Mouse (Mus musculus) cortical plate, adult 2 months (tissue): ENCODE results near the gene Trim39. TPM values are rescaled to one million over a fixed set of nuclear protein-coding genes. Genes with fewer than 3 reads are reported as not detected.
A peak's percentile ranks its signal among the peaks of the same experiment; 100 is the strongest.
"Not testable (repeated sequence)": the region's sequence is repeated elsewhere in the genome, so short reads cannot be mapped to it uniquely, and the experiment has no call there.

Experiments used
- H3K27ac ChIP-seq: fragments of 200-500 bp; 2 replicates; pipeline ENCODE4 v1.5.1; 2012; ENCODE audit warnings: low read length, control low read depth, inconsistent platforms; ENCODE audit not compliant: insufficient read depth
- H3K4me1 ChIP-seq: fragments of 200-500 bp; 2 replicates; pipeline ENCODE4 v1.6.1; 2011; ENCODE audit warnings: low read length; ENCODE audit not compliant: control insufficient read depth, insufficient read depth
- H3K4me3 ChIP-seq: fragments of 200-500 bp; 2 replicates; pipeline ENCODE4 v1.5.1; 2011; ENCODE audit warnings: mild to moderate bottlenecking, low read length, control low read depth; ENCODE audit not compliant: insufficient read depth
- CTCF ChIP-seq: fragments of 200-500 bp; IDR thresholded peaks from 2 replicates; pipeline ENCODE4 v1.5.1; 2011; ENCODE audit warnings: mild to moderate bottlenecking, control low read depth, low read length; ENCODE audit not compliant: insufficient read depth; ENCODE audit errors: extremely low read depth
- POLR2A ChIP-seq: fragments of 200-500 bp; IDR thresholded peaks from 2 replicates; pipeline ENCODE4 v1.6.1; 2011; ENCODE audit warnings: mild to moderate bottlenecking, low read length, control low read depth; ENCODE audit not compliant: insufficient read depth; ENCODE audit errors: extremely low read depth
- polyA plus RNA-seq: library from polyadenylated mRNA; depleted of rRNA; stranded (reverse); fragments of >200 nt; gene quantifications from 2 replicates; pipeline ENCODE4 v1.2.3, GENCODE M21; 2012; rRNA removed

Gene Trim39
- polyA plus RNA-seq: 30.6 and 34.9 TPM in 2 replicates

DNA sequence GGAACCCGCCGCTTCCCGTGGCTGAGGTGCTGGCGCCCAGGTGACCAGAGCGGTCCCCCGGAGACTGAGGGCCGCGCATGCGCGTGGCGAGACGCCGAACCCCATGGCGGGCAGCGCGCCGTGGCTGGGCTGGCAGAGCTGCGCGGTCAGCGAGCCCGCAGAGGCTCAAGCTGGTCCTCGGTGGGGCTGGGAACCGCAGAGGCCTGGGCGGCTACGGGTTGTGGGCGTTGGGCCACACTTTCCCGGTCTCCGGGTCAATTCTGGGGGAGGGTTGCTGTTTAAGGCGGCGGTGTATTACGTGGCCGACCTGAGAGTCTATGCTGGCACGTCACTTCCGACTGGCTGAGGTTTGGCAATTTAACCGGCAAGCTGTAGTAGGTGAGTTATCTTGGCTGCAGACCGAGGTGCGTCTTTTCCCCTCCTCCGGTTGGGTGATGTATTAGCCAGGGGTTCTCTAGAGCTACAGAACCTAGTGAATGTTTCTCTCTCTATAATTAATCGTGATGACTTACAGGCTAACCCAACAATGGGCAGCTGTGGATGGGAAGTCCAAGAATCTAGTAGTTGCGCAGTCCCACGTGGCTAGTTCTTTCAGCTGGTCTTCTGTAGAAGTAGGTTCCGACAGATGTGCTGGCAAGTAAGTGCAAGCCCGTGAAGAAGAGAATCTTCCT, at the start of gene Trim39:
TSS of gene Trim39 (minus strand) at position 662 of the 671 bp plus-strand sequence.
- peak within 1 kb of the TSS; percentile 93 for H3K27ac ChIP-seq
- peaks cover 8% of the 10 kb centered on the region for H3K4me1 ChIP-seq
- TF ChIP-seq POLR2A (no peak), CTCF (no peak)
- peak within 1 kb of the TSS; percentile 86 for H3K4me3 ChIP-seq

DNA sequence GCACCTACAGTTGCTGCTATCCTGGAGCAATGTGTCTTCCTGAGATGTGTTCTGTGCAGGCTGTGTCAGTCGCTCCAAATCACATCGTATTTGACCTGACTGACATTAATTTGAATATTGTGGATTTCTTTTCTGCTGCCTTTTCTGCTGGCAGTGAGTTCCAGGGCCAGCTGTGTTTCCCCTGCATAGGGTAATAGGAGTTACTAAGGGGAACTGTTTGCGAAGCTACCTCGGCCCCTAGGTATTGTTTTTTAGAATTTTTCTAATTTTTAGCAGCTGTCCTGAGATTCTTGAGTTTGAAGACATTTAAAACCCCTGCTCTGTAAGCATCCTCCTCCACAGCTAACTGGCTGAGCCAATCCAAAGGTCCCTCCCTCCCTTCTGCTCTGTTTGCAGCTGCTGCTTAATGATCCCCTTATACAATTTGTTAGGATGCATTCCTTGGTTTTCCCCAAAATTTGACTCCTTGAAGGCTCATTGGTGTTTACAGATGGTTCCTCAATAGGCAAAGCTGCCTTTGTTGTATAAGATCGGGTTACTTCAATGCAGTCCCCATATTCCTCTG, 43.7 kb upstream of the Trim39 start:
- Histone ChIP-seq H3K4me3 (peak overlapping the region; percentile 66), H3K27ac (no peak overlapping the region), H3K4me1 (peaks cover 2% of the 10 kb centered on the region; the same call in 1 of the 2 replicates)
- TF ChIP-seq POLR2A: no peak
- no peak for TF ChIP-seq CTCF

DNA sequence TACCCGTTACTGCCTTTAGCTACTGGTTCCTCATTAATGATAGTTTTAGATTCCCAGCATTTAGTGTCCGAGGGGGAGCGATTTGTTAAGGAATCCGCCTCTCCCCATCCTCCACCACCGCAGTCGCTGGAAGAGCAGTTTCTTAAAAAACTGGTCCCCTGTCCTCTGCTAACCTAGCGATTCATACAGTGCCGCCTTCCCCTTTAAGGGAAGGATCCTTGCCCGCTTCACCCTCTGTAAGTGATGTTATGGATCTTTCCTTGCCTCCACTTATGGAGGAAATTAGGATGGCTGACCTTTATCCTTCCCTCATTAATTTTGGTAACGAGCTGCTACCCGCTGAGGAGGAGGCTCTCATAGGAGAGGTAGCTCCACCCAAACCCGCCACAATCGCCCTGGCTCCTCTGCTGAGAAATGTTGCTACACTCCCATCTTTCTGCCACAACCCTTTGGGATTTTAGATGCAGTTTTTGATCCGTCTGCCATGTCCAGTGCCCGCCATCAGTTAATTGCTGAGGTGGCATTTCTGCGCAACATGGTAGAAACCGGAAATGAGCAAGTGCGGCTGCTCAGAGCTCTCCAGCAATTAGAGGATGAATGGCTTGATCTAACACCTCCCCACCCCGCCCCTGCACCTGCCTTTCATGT, 43.1 kb upstream of the Trim39 start:
- peaks cover 2% of the 10 kb centered on the region; the same call in 1 of the 2 replicates for H3K4me1 ChIP-seq
- TF ChIP-seq CTCF (no peak), POLR2A (peak; percentile 40; the same call in 1 of the 2 replicates)
- H3K4me3 ChIP-seq: peak overlapping the region; percentile 66
- peak overlapping the region; percentile 72 for H3K27ac ChIP-seq

DNA sequence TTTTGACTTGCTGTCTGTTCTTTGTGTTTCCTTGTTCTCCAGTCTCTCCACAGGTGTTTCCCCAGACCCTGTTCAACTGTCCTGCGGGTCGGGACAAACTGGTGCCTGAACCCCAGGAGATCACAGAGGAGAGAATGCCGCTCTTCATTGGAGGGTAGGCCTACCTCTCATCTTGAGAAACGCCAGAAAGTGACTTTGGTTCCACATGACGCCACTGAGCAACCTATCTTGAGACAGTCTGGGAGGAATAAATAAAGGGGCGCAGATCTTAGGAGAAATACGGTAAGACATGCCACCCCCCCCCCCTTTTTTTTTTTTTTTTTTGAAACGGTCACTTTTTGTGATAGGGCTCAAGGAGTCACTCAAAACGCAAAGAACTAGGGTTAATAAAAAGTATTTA, 42.5 kb upstream of the Trim39 start:
- Histone ChIP-seq H3K4me1 (peaks cover 2% of the 10 kb centered on the region; the same call in 1 of the 2 replicates), H3K4me3 (peak overlapping the region; percentile 66; the same call in 1 of the 2 replicates), H3K27ac (no peak overlapping the region)
- TF ChIP-seq POLR2A: no peak
- no peak for TF ChIP-seq CTCF

DNA sequence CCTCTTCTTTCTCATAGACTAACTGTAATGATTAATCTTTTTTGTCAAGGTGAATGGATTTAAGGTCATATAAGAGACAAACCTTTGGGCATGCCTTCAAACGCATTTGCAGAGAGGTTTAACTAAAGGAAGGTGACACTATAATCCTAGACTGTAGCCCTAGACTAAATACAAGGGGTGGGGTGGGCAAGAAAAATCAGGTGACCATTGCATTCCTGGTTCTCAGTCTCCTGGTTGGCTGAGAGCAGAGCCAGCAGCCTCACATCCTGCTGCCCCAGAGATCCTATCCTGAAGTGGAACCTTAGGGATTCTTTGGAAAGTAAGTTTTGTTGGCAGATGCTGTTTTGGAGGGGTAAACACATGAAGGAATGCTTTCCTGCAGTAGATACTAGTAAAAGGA, 37.2 kb upstream of the Trim39 start:
- no peak overlapping the region for H3K27ac ChIP-seq
- TF ChIP-seq CTCF (no peak), POLR2A (no peak)
- no peak overlapping the region for H3K4me3 ChIP-seq
- no peaks in the 10 kb centered on the region for H3K4me1 ChIP-seq

DNA sequence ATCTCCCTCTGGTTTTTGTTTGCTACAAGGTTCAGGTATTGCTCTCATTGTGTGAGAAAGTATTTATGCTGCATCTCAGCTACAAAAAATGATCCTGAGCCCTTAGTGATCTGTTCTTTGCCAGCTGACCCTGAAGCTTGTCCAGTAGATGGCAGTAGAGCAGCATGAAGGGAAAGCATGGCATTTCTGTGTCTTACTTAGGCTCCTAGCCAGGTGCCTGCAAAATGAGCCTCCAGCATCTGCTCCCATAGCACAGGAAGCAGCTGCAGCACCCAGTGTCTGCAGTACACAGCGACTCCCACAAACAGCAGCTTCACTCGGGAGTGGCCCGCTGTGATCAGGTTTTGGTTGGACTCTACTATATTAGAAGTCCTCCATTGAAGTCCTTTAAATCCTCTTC, 36.8 kb upstream of the Trim39 start:
- not testable (repeated sequence) for H3K4me3 ChIP-seq, H3K4me1 ChIP-seq, H3K27ac ChIP-seq
- TF ChIP-seq CTCF: peak; percentile 66

DNA sequence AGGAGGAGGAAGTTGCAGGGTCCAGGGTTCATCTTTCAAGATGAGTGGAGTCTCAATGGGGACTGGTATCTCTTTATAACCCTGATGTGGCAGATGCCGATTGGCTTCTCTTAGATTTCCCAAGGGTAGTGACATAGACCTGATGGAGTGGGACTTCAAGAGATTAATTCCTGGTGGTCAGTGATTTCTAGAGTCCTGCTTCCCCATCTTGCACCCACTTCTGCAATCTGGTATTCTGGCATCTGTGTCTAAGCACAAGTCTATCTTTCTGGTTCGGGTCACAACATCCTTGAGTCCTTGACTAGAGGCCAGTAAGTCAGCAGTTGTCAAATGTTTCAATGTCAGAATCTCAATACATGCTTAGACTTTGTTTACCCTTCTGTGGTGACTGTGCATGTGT, 14.3 kb upstream of the Trim39 start, which contains the start of gene H2-M10.2:
TSS of gene H2-M10.2 (minus strand) at position 101 of the 400 bp plus-strand sequence.
- TF ChIP-seq CTCF (no peak), POLR2A (no peak)
- Histone ChIP-seq H3K4me1 (no peaks in the 10 kb centered on the region), H3K4me3 (no peak within 1 kb of the TSS), H3K27ac (no peak within 1 kb of the TSS)

DNA sequence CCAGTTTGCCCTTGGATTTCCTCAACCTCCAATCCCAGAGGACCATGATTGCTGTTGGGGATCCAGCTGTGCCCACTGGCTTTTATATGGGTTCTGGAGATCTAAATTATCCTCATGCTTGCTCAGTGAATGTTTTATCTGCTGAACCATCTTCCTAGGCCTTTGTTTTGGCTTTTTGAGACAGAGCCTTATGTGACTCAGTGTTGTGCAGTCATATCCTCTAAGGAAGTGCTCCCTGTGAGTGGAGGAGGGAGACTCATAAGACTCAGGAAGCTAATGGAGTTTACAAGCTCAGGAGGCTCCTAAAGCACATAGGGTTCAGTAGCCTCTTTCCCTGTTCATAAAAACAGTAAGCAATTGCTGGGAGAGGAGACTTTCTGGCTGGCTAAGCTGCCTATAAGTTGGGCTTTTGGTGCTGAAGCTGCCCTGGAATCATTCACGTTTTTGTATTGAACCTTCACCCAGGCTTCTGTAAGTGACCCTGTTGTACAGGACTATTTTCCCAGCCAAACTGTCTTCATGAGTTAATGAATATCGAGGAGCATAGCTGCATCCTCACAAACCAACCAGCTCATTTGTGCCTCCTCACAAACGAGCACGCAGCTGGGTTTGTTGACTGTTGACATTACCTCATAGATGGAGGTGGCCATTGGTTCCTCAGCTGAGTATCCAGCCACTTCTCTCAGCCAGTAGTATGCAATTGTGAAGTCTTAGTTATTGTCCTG, 9.6 kb upstream of the Trim39 start:
- Histone ChIP-seq H3K27ac (no peak overlapping the region), H3K4me3 (no peak overlapping the region), H3K4me1 (no peaks in the 10 kb centered on the region)
- no peak for TF ChIP-seq CTCF
- TF ChIP-seq POLR2A: no peak

DNA sequence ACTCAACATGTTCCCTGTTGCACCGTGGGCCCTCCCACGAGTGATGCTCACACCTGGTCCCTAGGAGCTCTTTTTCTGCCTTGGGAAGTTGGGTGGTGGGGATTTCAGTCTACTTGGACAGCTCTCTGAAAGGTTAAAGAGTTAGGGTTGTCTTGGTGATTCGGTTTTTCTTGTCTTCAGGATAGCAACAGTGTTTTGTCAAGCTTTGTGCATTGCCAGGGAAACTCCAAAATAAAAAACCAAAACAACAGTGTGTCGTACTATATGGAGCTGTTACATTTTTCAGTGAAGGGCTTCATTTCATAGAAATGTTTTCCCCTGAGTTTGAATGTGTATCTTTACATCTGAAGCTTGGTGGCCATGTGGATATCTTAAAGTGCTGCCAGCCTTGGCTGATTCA, 2.7 kb upstream of the Trim39 start:
- Histone ChIP-seq H3K4me1 (peaks cover 8% of the 10 kb centered on the region), H3K27ac (no peak overlapping the region), H3K4me3 (no peak overlapping the region)
- TF ChIP-seq CTCF (no peak), POLR2A (no peak)
